Mouse (Mus musculus) 3T3-L1 (cell line): ENCODE measurements around the gene Zfp61.

ENCODE experiments used
- DNase-seq: peaks from one replicate; pipeline ENCODE4 v3.0.0-alpha.2; 2015; ENCODE audit warnings: low read depth, low spot score

The Zfp61 gene

GRCm38 (mm10) chr7:24268176-24269155 lies 32.6 kb downstream of the Zfp61 start:
- peak; percentile 32 for DNase-seq

GRCm38 (mm10) chr7:24260000-24260312 lies 41.1 kb downstream of the Zfp61 start:
- no peak for DNase-seq

- no peak for DNase-seq
Measured at GRCm38 (mm10) chr7:24259306-24259999, 41.6 kb downstream of the Zfp61 start.

- peak; percentile 87 for DNase-seq
Measured at GRCm38 (mm10) chr7:24254633-24255474, 46.2 kb downstream of the Zfp61 start, which contains the start of gene Zfp108. Zfp108 (plus strand) TSS chr7:24254794.

GRCm38 (mm10) chr7:24253779-24254615 lies 47.0 kb downstream of the Zfp61 start:
- no peak for DNase-seq
